Mouse (Mus musculus): ENCODE data around the gene Elmod2. TPM values are rescaled to one million over a fixed set of nuclear protein-coding genes. Genes with fewer than 3 reads are reported as not detected.

Gene Elmod2
- total RNA-seq, 2 experiments from 2014 or later = 12.3 to 17.3 TPM

DNA sequence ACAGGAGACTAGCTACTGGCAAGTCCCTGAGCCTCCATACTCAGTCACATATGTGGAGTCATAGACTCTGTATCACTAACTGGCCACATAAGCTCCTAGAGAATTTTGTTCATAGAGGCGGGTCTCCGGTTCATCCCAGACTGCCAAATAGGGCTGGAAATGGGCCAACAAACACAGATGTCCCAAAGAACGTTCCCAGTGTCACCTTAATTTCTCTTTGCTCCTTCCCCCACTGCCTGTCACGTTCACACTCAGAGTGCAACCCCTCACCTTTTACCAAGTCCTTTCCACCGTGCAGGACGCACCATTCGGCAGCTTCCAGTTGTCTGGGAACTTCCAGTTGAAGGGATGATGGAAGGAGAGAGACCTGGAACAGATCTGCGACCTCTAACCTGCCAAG is 46.9 kb downstream of the Elmod2 start:
- ATAC-seq (replicated peaks; ENCODE audit: poor library complexity, severe bottlenecking) = no peak

DNA sequence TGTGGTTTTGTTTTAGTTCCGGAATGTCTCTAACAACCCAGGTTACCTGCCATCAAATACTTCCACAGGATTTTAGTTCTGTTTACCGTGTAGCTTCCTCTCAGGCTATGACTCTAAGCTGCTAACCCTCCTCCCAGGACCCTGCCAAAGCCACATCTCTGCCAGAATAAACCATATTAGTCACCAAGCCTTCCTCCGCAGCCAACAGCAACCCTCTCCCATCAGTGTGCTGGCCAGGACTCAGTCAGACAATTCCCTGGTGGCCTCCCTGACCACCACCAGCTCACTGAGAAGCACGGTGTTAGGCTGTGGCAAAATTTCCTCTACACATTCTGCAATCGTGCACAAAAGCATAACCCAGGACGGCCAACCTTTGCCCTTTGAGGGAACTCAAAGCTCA is 53.9 kb downstream of the Elmod2 start:
- ATAC-seq (replicated peaks; ENCODE audit: poor library complexity, severe bottlenecking) = no peak

DNA sequence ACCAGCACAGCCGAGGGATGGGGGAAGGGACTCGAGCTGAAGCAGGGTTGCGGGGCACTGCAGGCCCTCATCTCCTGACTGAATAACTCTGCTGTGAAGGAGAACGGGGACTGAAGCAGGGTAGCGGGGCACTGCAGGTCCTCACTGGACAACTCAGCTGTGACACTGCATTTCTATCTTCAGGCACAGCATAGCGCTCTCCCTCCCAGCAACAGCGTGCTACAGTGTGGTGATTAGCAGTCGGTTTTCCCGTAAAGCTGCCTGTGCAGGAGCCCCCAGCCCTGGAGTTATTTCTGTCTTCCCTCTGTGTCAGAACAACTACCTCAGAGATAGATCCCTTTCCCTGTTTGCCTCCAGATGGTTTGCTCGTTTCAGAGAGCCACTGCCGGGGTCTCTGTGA is 57.8 kb downstream of the Elmod2 start:
- ATAC-seq (replicated peaks; ENCODE audit: poor library complexity, severe bottlenecking) = no peak

DNA sequence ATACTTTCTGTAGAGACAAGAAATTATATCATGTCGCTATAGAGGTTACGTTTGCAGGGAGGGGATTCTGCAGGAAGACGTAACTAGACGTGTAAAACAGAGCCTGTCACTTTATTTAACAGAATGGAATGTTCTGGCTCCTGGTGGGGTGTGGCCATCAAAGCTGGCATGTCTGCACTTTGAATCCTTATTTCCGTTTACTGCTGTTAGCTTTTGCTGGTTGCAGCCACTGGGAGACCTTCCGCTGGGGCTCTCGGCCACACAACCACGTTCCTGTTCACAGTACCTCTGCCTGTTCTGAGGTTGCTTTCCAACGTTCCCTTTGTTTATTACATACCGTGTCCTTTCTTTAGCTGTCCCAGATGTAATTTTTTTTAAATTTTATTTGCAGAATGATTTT is 59.8 kb downstream of the Elmod2 start:
- no peak for ATAC-seq (replicated peaks; ENCODE audit: poor library complexity, severe bottlenecking)

DNA sequence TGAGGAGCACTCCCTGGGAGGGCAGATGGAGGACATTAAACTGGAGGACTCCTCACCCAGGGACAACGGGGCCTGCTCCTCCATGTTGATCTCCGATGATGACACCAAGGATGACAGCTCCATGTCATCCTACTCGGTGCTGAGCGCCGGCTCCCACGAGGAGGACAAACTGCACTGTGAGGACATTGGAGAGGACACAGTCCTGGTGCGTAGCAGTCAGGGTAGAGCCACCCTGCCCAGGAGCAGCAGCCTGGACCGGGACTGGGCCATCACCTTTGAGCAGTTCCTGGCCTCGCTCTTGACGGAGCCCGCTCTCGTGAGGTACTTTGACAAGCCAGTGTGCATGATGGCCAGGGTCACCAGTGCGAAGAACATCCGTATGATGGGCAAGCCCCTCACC is 61.1 kb downstream of the Elmod2 start:
- ATAC-seq (replicated peaks; ENCODE audit: poor library complexity, severe bottlenecking) = no peak

Other genes with a start within 250 kb of the Elmod2 start
- 0.30 TPM in 1 of 2 replicates, not detected in the other for gene Tbc1d9, start 167.1 kb downstream of the Elmod2 start, total RNA-seq (2014; fragmentation: Nextera tagmentation)
- 0.60 and 1.8 TPM in 2 replicates for gene Tbc1d9, start 167.1 kb downstream of the Elmod2 start, total RNA-seq (2017)
- not detected in 2 replicates for gene Gm10645, start 166.3 kb downstream of the Elmod2 start, total RNA-seq (2014; fragmentation: Nextera tagmentation)
- gene Gm10645, start 166.3 kb downstream of the Elmod2 start, total RNA-seq (2017) = not detected in 2 replicates
- not detected in 2 replicates for gene Ucp1, start 42.1 kb downstream of the Elmod2 start, total RNA-seq (2014; fragmentation: Nextera tagmentation)
- not detected in 2 replicates for gene Ucp1, start 42.1 kb downstream of the Elmod2 start, total RNA-seq (2017)
- not detected in 2 replicates for gene Mgat4d, start 16.0 kb upstream of the Elmod2 start, total RNA-seq (2014; fragmentation: Nextera tagmentation)
- gene Mgat4d, start 16.0 kb upstream of the Elmod2 start, total RNA-seq (2017) = not detected in 2 replicates
- gene Clgn, start 57.4 kb upstream of the Elmod2 start, total RNA-seq (2014; fragmentation: Nextera tagmentation) = not detected in 2 replicates
- not detected in 2 replicates for gene Clgn, start 57.4 kb upstream of the Elmod2 start, total RNA-seq (2017)
- 35.8 and 47.8 TPM in 2 replicates for gene Scoc, start 125.9 kb upstream of the Elmod2 start, total RNA-seq (2014; fragmentation: Nextera tagmentation)
- 26.2 and 34.8 TPM in 2 replicates for gene Scoc, start 125.9 kb upstream of the Elmod2 start, total RNA-seq (2017)
- not detected in 2 replicates for gene Olfr370, start 203.3 kb upstream of the Elmod2 start, total RNA-seq (2014; fragmentation: Nextera tagmentation)
- gene Olfr370, start 203.3 kb upstream of the Elmod2 start, total RNA-seq (2017) = not detected in 2 replicates
- 187 and 191 TPM in 2 replicates for gene Ndufb7, start 234.2 kb upstream of the Elmod2 start, total RNA-seq (2014; fragmentation: Nextera tagmentation)
- 179 and 187 TPM in 2 replicates for gene Ndufb7, start 234.2 kb upstream of the Elmod2 start, total RNA-seq (2017)

Measured in granulocyte monocyte progenitor cell, adult 5-6 weeks (primary cell).